Mouse (Mus musculus) heart, postnatal 0 days (tissue): ENCODE measurements at regions not wholly inside any gene's neighbourhood (a gene's known extent, or its start where the extent isn't known, plus 50 kb on each side); places are given as distances from the start of the nearest gene placed in this dataset.

Experiments
- CTCF ChIP-seq: IDR thresholded peaks from 2 replicates; pipeline ENCODE4 v1.5.1; 2016; ENCODE audit warnings: antibody characterized with exemption, control low read depth, low read depth
- EP300 ChIP-seq: IDR thresholded peaks from 2 replicates; pipeline ENCODE4 v1.6.1; 2016; ENCODE audit warnings: antibody characterized with exemption, low read depth

GRCm38 (mm10) chr5:106200631-106201030 is 257.3 kb downstream of the Barhl2 start:
- TF ChIP-seq CTCF: no peak
- no peak for TF ChIP-seq EP300
